Mouse (Mus musculus): ENCODE measurements around the gene Aldh1a1.

DNA sequence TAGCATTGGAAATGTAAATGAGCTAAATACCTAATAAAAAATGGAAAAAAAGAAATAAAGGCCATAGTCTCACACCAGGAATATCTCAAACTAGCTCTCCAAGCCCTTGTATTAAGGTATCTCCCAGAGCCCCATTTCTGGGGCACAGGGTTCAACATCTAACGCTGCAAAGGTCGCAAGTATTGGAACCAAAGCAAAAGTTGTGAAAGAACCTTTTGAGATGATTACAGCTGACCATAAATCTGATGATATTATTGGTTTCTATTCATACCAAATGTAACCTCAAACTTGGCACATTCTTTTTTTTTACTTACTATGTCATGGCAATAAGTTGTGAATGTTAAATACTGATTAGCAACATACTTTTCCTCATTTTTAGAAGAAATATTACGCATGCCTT, 24.0 kb downstream of the Aldh1a1 start:
- TF ChIP-seq CTCF (IDR thresholded peaks at IDR 0.05) = no peak
- TF ChIP-seq EP300 (IDR thresholded peaks at IDR 0.05) = no peak

Measured in lung, postnatal 0 days (tissue).